Mouse (Mus musculus) forebrain, embryonic 16.5 days (tissue): ENCODE measurements around the gene Rer1. TPM values are rescaled to one million over a fixed set of nuclear protein-coding genes. Genes with fewer than 3 reads are reported as not detected.

Source experiments
- ATAC-seq: fragments of 200-750 bp; cut with Nextera tagmentation; 2 replicates; pipeline ENCODE4 v1.8.0; 2017; ENCODE audit warnings: mild to moderate bottlenecking, moderate library complexity
- H3K27ac ChIP-seq: fragments of 300-500 bp; sonication (generic); 2 replicates; pipeline ENCODE4 v1.5.1; 2014; ENCODE audit warnings: low read length, control low read depth
- H3K27me3 ChIP-seq: fragments of 300-500 bp; sonication (generic); replicated peaks from 2 replicates; pipeline ENCODE4 v1.6.1; 2014; ENCODE audit warnings: low read length; ENCODE audit not compliant: control insufficient read depth, insufficient read depth
- H3K36me3 ChIP-seq: fragments of 300-500 bp; sonication (generic); 2 replicates; pipeline ENCODE4 v1.6.1; 2014; ENCODE audit not compliant: control insufficient read depth, insufficient read depth
- H3K4me1 ChIP-seq: fragments of 300-500 bp; sonication (generic); replicated peaks from 2 replicates; pipeline ENCODE4 v1.6.1; 2014; ENCODE audit warnings: low read length; ENCODE audit not compliant: control insufficient read depth, insufficient read depth
- H3K4me2 ChIP-seq: fragments of 300-500 bp; sonication (generic); 2 replicates; pipeline ENCODE4 v1.6.1; 2014; ENCODE audit warnings: mild to moderate bottlenecking, low read length, control low read depth
- H3K4me3 ChIP-seq: fragments of 300-500 bp; sonication (generic); replicated peaks from 2 replicates; pipeline ENCODE4 v1.5.1; 2014; ENCODE audit warnings: mild to moderate bottlenecking, low read length, control low read depth
- H3K9ac ChIP-seq: fragments of 300-500 bp; sonication (generic); replicated peaks from 2 replicates; pipeline ENCODE4 v1.6.1; 2014; ENCODE audit warnings: low read depth, low read length, control low read depth
- H3K9me3 ChIP-seq: fragments of 300-500 bp; sonication (generic); 2 replicates; pipeline ENCODE4 v1.6.1; 2016; ENCODE audit warnings: low read length; ENCODE audit not compliant: control insufficient read depth
- WGBS: fragments of 180-500 bp; shearing (Covaris S2); extraction: QIAGEN DNeasy Blood & Tissue Kit; methylation state at CpG from one replicate; pipeline ENCODE4 v1.1.7; 2014; 5-methylcytosine and 5-hydroxymethylcytosine counted together
- polyA plus RNA-seq: library from polyadenylated mRNA; unstranded; fragments of >200 nt; fragmentation: Nextera tagmentation; extraction: Ambion mirVana; gene quantifications from 2 replicates; pipeline ENCODE4 v1.2.1, GENCODE M21; 2015

Gene Rer1
- polyA plus RNA-seq, 1 experiment from 2014 or later: 125 TPM

GRCm38 (mm10) chr4:155095238-155095900 lies 9.2 kb upstream of the Rer1 start:
- Histone ChIP-seq H3K36me3 (no peaks in the 10 kb centered on the region), H3K9me3 (no peaks in the 10 kb centered on the region), H3K27ac (0 out of 2 replicates have a peak overlapping the region, but pooled peaks have one; percentile 21), H3K9ac (peak overlapping the region; percentile 31), H3K27me3 (no peaks in the 10 kb centered on the region), H3K4me2 (no peak overlapping the region), H3K4me1 (peaks cover 4% of the 10 kb centered on the region), H3K4me3 (no peak overlapping the region)
- WGBS: 36% methylated on average over 8 of the region's 8 CpGs
- peak; percentile 92 for ATAC-seq

- Histone ChIP-seq H3K9me3 (no peaks in the 10 kb centered on the region), H3K4me1 (peaks cover 4% of the 10 kb centered on the region), H3K4me2 (no peak overlapping the region), H3K27ac (no peak overlapping the region), H3K27me3 (no peaks in the 10 kb centered on the region), H3K4me3 (no peak overlapping the region), H3K9ac (no peak overlapping the region), H3K36me3 (no peaks in the 10 kb centered on the region)
- peak; percentile 26; the same call in 1 of the 2 replicates for ATAC-seq
- WGBS: 70% methylated on average over 3 of the region's 3 CpGs
Measured at GRCm38 (mm10) chr4:155094565-155094964, 8.4 kb upstream of the Rer1 start.

GRCm38 (mm10) chr4:155093431-155094149 lies 7.4 kb upstream of the Rer1 start:
- Histone ChIP-seq H3K36me3 (no peaks in the 10 kb centered on the region), H3K9me3 (no peaks in the 10 kb centered on the region), H3K4me1 (peaks cover 4% of the 10 kb centered on the region), H3K4me2 (no peak overlapping the region), H3K9ac (no peak overlapping the region), H3K4me3 (no peak overlapping the region), H3K27me3 (no peaks in the 10 kb centered on the region), H3K27ac (no peak overlapping the region)
- WGBS: 87% methylated on average over 7 of the region's 7 CpGs
- ATAC-seq: no peak

GRCm38 (mm10) chr4:155092718-155093430 lies 6.7 kb upstream of the Rer1 start:
- no peak overlapping the region for H3K27ac ChIP-seq
- H3K27me3 ChIP-seq: no peaks in the 10 kb centered on the region
- no peaks in the 10 kb centered on the region for H3K9me3 ChIP-seq
- no peak for ATAC-seq
- H3K9ac ChIP-seq: no peak overlapping the region
- no peak overlapping the region for H3K4me2 ChIP-seq
- no peak overlapping the region for H3K4me3 ChIP-seq
- peaks cover 4% of the 10 kb centered on the region for H3K4me1 ChIP-seq
- 91% methylated on average over 19 of the region's 19 CpGs for WGBS
- no peaks in the 10 kb centered on the region for H3K36me3 ChIP-seq

- 92% methylated on average over 13 of the region's 13 CpGs for WGBS
- no peak for ATAC-seq
Measured at GRCm38 (mm10) chr4:155090688-155091449, 4.7 kb upstream of the Rer1 start.

GRCm38 (mm10) chr4:155090147-155090546 lies 4.0 kb upstream of the Rer1 start:
- Histone ChIP-seq H3K4me3 (no peak overlapping the region), H3K9me3 (no peaks in the 10 kb centered on the region), H3K9ac (no peak overlapping the region), H3K27me3 (no peaks in the 10 kb centered on the region), H3K4me1 (peaks cover 11% of the 10 kb centered on the region), H3K27ac (no peak overlapping the region), H3K36me3 (no peaks in the 10 kb centered on the region), H3K4me2 (no peak overlapping the region)
- 95% methylated on average over 4 of the region's 4 CpGs for WGBS
- ATAC-seq: no peak

More at GRCm38 (mm10) chr4:155090688-155091449, 4.7 kb upstream of the Rer1 start:
- no peak overlapping the region for H3K4me3 ChIP-seq
- no peaks in the 10 kb centered on the region for H3K9me3 ChIP-seq
- H3K27me3 ChIP-seq: no peaks in the 10 kb centered on the region
- no peak overlapping the region for H3K4me2 ChIP-seq
- no peak overlapping the region for H3K9ac ChIP-seq
- H3K36me3 ChIP-seq: no peaks in the 10 kb centered on the region
- H3K4me1 ChIP-seq: peaks cover 11% of the 10 kb centered on the region
- H3K27ac ChIP-seq: no peak overlapping the region

GRCm38 (mm10) chr4:155089241-155089640 lies 3.1 kb upstream of the Rer1 start:
- no peak overlapping the region for H3K27ac ChIP-seq
- peaks cover 20% of the 10 kb centered on the region for H3K4me1 ChIP-seq
- WGBS: 88% methylated on average over 5 of the region's 5 CpGs
- no peaks in the 10 kb centered on the region for H3K9me3 ChIP-seq
- no peaks in the 10 kb centered on the region for H3K27me3 ChIP-seq
- H3K4me2 ChIP-seq: no peak overlapping the region
- H3K9ac ChIP-seq: no peak overlapping the region
- no peaks in the 10 kb centered on the region for H3K36me3 ChIP-seq
- no peak overlapping the region for H3K4me3 ChIP-seq
- no peak for ATAC-seq

GRCm38 (mm10) chr4:155085206-155086107 lies 725 bp downstream of the Rer1 start:
- H3K27ac ChIP-seq: peak overlapping the region; percentile 91
- H3K9ac ChIP-seq: peak overlapping the region; percentile 83
- H3K9me3 ChIP-seq: no peaks in the 10 kb centered on the region
- no peak for ATAC-seq
- peaks cover 24% of the 10 kb centered on the region for H3K4me1 ChIP-seq
- H3K36me3 ChIP-seq: peaks cover 9% of the 10 kb centered on the region
- H3K27me3 ChIP-seq: no peaks in the 10 kb centered on the region
- peak overlapping the region; percentile 91 for H3K4me3 ChIP-seq
- WGBS: 7% methylated on average over 35 of the region's 35 CpGs
- H3K4me2 ChIP-seq: peak overlapping the region; percentile 81
